Mouse (Mus musculus) large intestine, adult 2 months (tissue): Measurements from ENCODE around the gene Ppp1r1b. TPM values are rescaled to one million over a fixed set of nuclear protein-coding genes. Genes with fewer than 3 reads are reported as not detected.

Experiments
- DNase-seq: peaks from one replicate; pipeline ENCODE4 v3.0.0-alpha.2; 2012; ENCODE audit warnings: low read depth, low spot score
- WGBS: fragments of 180-500 bp; shearing (Covaris S2); methylation state at CpG from one replicate; pipeline ENCODE4 v1.1.7; 2018; 5-methylcytosine and 5-hydroxymethylcytosine counted together
- polyA plus RNA-seq: library from polyadenylated mRNA; depleted of rRNA; stranded (reverse); fragments of >200 nt; gene quantifications from 2 replicates; pipeline ENCODE4 v1.2.3, GENCODE M21; 2012; rRNA removed

Gene Ppp1r1b
- polyA plus RNA-seq, 1 experiment: 459 TPM

DNA sequence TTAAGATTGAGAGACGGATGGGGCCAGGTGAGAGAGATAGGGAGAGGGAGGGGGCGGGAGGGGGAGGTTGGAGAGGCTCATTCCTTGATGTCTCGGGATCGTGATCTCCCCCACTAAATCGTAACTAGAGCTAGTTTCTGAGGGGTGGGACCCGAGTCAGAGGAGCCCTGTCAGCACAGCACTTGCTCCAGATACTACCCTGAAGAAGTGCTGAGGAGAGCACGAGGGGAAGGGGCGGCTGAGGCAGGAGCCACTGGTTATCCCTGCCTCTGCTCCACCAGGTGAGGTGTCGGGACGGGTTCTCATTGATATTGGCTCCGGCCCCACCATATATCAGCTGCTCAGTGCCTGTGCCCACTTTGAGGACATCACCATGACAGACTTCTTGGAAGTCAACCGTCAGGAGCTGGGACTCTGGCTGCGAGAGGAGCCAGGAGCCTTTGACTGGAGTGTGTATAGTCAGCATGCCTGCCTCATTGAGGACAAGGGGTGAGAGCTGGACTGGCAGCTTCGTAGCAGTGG, 38.9 kb downstream of the Ppp1r1b start:
- no peak for DNase-seq
- WGBS: 70% methylated on average over 14 of the region's 14 CpGs

- 67% methylated on average over 10 of the region's 10 CpGs for WGBS
- no peak for DNase-seq
These were observed 40.1 kb downstream of the Ppp1r1b start for GRCm38 (mm10) chr11:98388282-98388681.

DNA sequence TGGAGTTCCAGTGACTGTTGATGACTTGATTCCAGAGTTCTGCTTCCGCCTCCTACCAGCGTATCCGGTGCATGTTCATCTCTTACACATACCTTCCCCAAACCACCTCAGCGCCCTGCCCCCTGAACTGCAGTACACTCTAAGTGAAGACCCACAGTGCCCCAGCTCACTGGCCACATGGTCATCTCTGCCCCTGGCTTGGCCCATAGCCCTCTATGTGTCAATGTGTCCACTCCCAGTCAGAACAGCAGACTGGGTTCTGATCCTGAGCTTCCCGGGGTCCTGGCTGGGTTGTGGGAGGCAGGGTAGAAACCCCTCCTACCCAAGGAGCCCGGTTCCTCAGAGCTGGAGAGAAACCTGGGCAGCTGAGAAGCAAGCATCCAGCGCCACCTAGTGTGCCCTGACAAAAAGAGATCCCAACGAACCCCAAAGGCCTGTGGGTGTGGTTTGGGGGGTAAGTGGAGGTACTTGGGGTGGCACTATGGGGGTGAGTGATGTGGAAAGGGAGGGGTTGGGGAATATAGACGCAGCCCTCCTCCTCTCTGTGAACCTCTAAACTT, 41.1 kb downstream of the Ppp1r1b start:
- no peak for DNase-seq

DNA sequence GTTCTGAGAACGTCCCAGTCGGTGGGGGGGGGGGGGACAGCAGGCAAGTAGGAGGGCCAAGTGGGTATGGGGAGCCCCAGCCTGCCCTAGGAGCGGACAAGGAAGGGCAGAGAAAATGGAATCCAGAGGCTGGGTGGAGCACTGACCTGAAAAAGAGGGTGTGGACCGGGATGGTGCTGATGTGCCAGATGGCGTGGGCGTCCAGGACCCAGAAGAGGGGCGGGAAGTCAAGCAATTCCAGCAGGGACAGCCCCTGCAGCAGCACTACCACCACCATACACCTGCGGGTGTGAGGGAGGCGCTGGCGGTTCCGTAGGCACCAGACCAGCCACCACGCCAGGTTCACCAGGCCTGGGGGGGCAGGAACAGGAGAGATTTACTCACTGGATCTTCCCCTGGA, 41.9 kb downstream of the Ppp1r1b start:
- no peak for DNase-seq
- 53% methylated on average over 12 of the region's 12 CpGs for WGBS

More for the DNA sequence above, 41.1 kb downstream of the Ppp1r1b start:
- WGBS: 40% methylated on average over 9 of the region's 9 CpGs

GRCm38 (mm10) chr11:98392034-98392433, 43.8 kb downstream of the Ppp1r1b start:
- 15% methylated on average over 8 of the region's 8 CpGs for WGBS
- DNase-seq: no peak

GRCm38 (mm10) chr11:98392645-98393044, 44.4 kb downstream of the Ppp1r1b start:
- WGBS: 54% methylated on average over 4 of the region's 4 CpGs
- DNase-seq: no peak

DNA sequence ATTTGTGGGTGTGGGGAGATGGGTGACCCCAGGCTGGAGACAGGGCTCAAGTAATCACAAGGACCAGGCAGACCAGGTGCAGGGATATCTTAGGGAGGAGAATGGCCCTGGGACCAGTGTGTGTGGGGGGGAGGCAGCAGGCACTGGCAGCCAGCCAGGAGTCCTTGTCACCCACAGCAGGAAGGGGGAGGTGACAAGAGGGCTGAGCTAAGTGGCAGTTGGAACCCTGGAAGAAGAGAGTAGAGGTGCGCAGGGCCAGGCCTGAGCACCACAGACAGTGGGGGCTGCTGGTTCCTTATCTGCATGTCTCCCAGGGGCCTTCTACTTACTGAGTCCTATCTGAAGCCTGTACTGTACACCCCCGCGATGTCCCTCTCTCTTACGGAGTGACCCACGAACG, 45.1 kb downstream of the Ppp1r1b start:
- DNase-seq: no peak
- WGBS: 59% methylated on average over 6 of the region's 6 CpGs

DNA sequence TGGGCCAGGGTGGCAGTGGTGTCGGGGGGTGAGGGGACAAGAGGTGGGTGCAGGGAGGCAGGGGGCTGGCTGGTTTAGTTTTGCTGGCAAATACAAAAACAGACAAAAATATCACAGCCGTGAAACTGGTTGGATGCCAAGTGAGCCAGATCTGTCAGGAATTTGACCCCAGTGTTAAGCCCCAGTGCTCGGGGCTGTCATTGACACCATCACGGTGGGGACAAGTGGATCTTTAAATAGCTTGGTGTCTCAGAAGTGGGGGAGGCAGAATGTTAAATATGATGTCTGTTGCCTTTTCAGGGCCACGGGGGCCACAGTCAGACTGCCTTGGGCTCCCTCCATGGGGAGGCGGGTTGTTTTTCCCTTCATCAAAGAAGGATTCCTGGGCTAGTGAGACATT, 46.1 kb downstream of the Ppp1r1b start:
- no peak for DNase-seq
- WGBS: 21% methylated on average over 6 of the region's 6 CpGs

DNA sequence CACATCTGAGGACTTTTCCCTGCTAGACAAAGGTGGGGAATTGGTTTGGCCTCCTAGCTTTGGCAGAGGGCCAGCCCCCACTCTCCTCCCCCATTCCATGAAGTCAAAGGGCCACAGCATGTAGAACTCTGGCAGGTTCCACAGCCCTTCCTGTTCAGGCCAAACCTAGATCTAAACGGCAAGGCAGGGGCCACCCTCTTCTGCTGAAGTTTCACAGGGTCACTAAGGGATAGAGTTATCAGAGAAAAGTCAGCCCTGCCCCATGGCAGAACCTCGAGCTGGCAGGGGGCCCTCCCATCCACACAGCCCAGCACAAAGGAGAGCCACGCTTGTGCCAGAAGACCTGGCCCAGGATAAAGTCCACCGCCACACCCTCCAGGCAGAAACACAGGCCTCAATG, 46.8 kb downstream of the Ppp1r1b start:
- DNase-seq: peak; percentile 70

GRCm38 (mm10) chr11:98397946-98398345, 49.7 kb downstream of the Ppp1r1b start:
- 91% methylated on average over 7 of the region's 7 CpGs for WGBS
- DNase-seq: no peak

More for the DNA sequence above, 46.8 kb downstream of the Ppp1r1b start:
- WGBS: 24% methylated on average over 4 of the region's 4 CpGs

GRCm38 (mm10) chr11:98400161-98400726, 52.0 kb downstream of the Ppp1r1b start, which contains the start of gene Pgap3:
Gene Pgap3, minus strand, starts transcription at chr11:98400490.
- under 1% methylated on average over 40 of the region's 40 CpGs for WGBS
- DNase-seq: no peak

DNA sequence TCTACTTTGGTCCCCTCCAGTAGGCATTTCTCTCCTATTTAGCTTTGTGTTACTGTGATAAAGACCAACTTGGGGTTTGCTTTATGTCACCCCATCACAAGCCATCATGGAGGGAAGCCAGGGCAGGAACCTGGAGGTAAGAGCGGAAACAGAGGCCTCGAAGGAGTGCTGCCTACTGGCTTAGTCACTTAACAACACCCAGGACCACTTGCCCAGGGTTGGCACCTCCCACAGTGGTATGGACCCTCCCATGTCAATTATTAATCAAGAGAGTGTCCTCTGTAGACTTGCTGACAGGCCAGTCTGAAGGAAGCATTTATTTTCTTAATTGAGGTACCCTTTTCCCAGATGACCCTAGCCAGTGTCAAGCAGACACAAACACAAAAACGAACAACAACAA, 52.6 kb downstream of the Ppp1r1b start:
- DNase-seq: no peak
- 17% methylated on average over 3 of the region's 3 CpGs for WGBS

- WGBS: 64% methylated on average over 6 of the region's 6 CpGs
- DNase-seq: no peak
These were observed 58.4 kb downstream of the Ppp1r1b start for GRCm38 (mm10) chr11:98406621-98407020.

Other genes with a start within 250 kb of the Ppp1r1b start
- gene Fbxl20, start 198.0 kb upstream of the Ppp1r1b start, polyA plus RNA-seq: 5.4 and 8.2 TPM in 2 replicates
- 7.5 and 14.6 TPM in 2 replicates for gene Med1, start 155.1 kb upstream of the Ppp1r1b start, polyA plus RNA-seq
- gene Cdk12, start 145.3 kb upstream of the Ppp1r1b start, polyA plus RNA-seq: 8.5 and 14.0 TPM in 2 replicates
- gene Neurod2, start 18.8 kb upstream of the Ppp1r1b start, polyA plus RNA-seq: 0.04 TPM in 1 of 2 replicates, not detected in the other
- 68.3 and 98.9 TPM in 2 replicates for gene Stard3, start 10.0 kb downstream of the Ppp1r1b start, polyA plus RNA-seq
- gene Tcap, start 35.4 kb downstream of the Ppp1r1b start, polyA plus RNA-seq: 0.60 and 0.69 TPM in 2 replicates
- gene Pnmt, start 38.0 kb downstream of the Ppp1r1b start, polyA plus RNA-seq: not detected in 2 replicates
- gene Pgap3, start 52.1 kb downstream of the Ppp1r1b start, polyA plus RNA-seq: 34.0 and 37.9 TPM in 2 replicates
- 62.1 and 92.7 TPM in 2 replicates for gene Erbb2, start 64.1 kb downstream of the Ppp1r1b start, polyA plus RNA-seq
- gene Mien1, start 90.6 kb downstream of the Ppp1r1b start, polyA plus RNA-seq: 72.4 and 90.3 TPM in 2 replicates
- gene Grb7, start 98.0 kb downstream of the Ppp1r1b start, polyA plus RNA-seq: 83.7 and 92.9 TPM in 2 replicates
- 8.1 and 15.1 TPM in 2 replicates for gene Ikzf3, start 197.6 kb downstream of the Ppp1r1b start, polyA plus RNA-seq
- gene Zpbp2, start 202.7 kb downstream of the Ppp1r1b start, polyA plus RNA-seq: 0.31 and 0.78 TPM in 2 replicates
- 45.7 and 70.2 TPM in 2 replicates for gene Ormdl3, start 239.0 kb downstream of the Ppp1r1b start, polyA plus RNA-seq
- gene Lrrc3c, start 249.9 kb downstream of the Ppp1r1b start, polyA plus RNA-seq: not detected in 2 replicates